Mouse (Mus musculus) central nervous system, embryonic 11.5 days (tissue): Measurements from ENCODE around the gene Rbm15b. TPM values are rescaled to one million over a fixed set of nuclear protein-coding genes. Genes with fewer than 3 reads are reported as not detected.

Experiments
- polyA plus RNA-seq: library from polyadenylated mRNA; depleted of rRNA; stranded (reverse); fragments of >200 nt; gene quantifications from 2 replicates; pipeline ENCODE4 v1.2.3, GENCODE M21; 2012; rRNA removed

Gene Rbm15b
- polyA plus RNA-seq: 35.2 and 37.6 TPM in 2 replicates

DNA sequence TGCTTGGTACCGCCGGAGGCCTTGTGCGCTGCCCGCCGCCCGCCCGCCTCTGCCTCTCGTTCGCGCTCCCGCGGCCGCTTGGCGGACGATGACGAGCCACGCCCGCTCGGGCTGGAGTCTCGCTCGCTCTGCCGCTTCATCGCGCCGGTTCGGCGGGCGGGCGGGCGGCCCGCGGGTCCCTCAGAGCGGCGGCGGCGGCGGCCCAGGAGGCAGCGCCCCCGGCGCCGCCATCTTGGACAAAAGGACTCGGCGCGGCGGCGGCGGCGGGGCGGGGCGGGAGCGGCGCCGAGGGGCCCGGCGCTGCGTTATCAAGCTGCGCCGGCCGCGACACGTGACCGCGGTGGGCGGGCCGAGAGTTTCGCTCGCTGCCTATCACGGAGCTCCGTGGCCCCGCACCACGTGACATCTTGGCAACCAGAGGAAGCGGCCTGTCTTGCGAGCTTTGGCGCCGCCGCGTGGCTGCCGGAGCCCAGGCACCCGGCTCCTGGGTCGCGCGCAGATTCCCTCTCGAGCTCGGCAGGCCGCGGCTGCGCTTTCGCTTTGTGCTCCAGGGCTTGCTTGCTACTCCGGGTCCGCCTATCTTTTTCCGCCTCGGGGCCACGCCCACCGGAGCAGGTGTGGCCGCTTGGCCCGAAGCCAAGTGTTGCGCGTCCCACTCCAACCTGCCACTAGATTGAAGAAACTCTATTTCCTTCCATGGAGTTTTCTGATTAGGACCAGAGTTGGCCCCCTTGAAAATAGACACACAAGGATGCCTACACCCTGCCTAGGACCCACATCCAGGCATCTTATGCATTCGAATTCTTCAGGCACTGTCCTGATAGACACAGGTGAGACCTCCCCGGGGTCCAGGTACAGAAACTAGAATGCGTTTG, at the start of gene Rbm15b:
Rbm15b (minus strand) TSS at position 601 of the 875 bp plus-strand sequence.

DNA sequence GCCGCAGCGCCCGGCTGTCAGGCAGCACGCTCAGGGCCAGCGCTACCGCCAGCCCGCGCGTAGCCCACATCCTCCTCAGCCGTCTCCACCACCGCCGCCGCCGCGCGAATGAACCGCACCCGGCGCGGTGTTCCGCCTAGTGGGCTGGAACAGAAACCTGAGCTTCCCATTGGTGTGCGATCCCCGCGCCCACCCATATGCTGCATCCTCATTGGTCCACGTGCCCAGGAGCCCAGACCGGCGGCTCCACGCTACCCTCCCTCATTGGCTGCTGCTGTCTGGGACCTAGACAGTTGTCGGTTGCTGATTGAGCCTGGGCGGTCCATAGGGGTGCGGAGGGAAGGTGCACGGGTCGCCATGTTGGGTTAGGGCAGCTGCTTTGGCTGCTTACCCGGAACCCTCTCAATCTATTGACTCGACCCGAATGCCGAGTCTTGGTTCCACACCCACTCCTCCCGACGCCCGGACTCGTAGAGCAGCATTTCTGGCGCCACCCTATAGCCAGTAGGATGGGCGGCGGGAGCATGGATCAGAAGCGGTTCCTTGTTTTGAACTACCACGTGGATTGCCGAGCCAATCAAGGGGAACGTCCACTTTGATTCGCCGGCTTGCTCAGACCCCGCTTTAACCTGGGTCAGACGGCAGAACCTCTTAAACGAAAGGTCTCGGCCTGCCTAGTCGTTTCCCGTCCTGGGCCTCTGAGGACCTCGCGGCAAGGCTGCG, 4.8 kb upstream of the Rbm15b start, which contains the start of gene Manf:
Manf (minus strand) TSS at position 151 of the 723 bp plus-strand sequence.

Other genes with a start within 250 kb of the Rbm15b start
- gene Grm2, start 231.3 kb downstream of the Rbm15b start, polyA plus RNA-seq: 5.5 and 7.8 TPM in 2 replicates
- gene Tex264, start 201.5 kb downstream of the Rbm15b start, polyA plus RNA-seq: 21.3 and 27.2 TPM in 2 replicates
- 17.5 and 17.6 TPM in 2 replicates for gene Rad54l2, start 98.2 kb downstream of the Rbm15b start, polyA plus RNA-seq
- gene Dcaf1, start 65.6 kb downstream of the Rbm15b start, polyA plus RNA-seq: 38.5 and 57.7 TPM in 2 replicates
- gene Manf, start 4.6 kb upstream of the Rbm15b start, polyA plus RNA-seq: 111 and 167 TPM in 2 replicates